Mouse (Mus musculus): ENCODE data around the gene Gm2663.

DNA sequence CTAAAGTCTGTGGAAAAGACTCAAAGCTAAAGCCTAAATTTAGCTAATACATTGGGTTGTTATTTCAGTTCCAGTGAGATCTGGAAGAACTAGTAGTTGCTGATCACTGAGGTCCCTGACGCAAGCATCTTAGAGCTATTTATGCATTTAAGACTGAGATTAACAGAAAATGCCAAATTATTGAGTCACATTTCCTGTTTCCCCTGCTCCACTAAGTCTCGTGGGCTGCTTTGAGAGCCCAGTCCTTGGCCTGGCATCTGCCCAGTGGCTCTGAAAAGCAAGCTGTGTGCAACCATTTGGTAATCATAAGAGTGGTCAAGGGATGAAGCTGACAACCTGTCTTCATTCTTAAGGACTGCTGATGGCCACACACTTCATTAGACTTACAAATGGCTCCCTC is 27.8 kb upstream of the Gm2663 start:
- TF ChIP-seq USF1 (IDR thresholded peaks at IDR 0.05; ENCODE audit: low read depth) = peak; percentile 16
- TF ChIP-seq CTCF (IDR thresholded peaks at IDR 0.05; ENCODE audit: control insufficient read depth, insufficient read depth, insufficient read length) = no peak
- TF ChIP-seq MYOD1 (IDR thresholded peaks at IDR 0.05; ENCODE audit: control insufficient read depth, insufficient read length, low read depth) = no peak
- TF ChIP-seq MAX (IDR thresholded peaks at IDR 0.05) = no peak
- no peak for TF ChIP-seq MYOG (IDR thresholded peaks at IDR 0.05; ENCODE audit: control insufficient read depth, extremely low read depth, insufficient read length)
- TF ChIP-seq CEBPB (IDR thresholded peaks at IDR 0.05; ENCODE audit: low read depth) = peak; percentile 74
- peak; percentile 20 for TF ChIP-seq FOSL1 (IDR thresholded peaks at IDR 0.05; ENCODE audit: insufficient read depth, low read length, poor library complexity, severe bottlenecking)

Measured in C2C12 (cell line).